Mouse (Mus musculus) spleen, adult 2 months (tissue): ENCODE measurements around the gene Erc2.

Experiments used
- CTCF ChIP-seq: fragments of 200-500 bp; IDR thresholded peaks from 2 replicates; pipeline ENCODE4 v1.5.1; 2011; ENCODE audit warnings: mild to moderate bottlenecking, inconsistent platforms; ENCODE audit not compliant: insufficient read depth, insufficient read length, insufficient replicate concordance; ENCODE audit errors: extremely low read depth
- POLR2A ChIP-seq: fragments of 200-500 bp; IDR thresholded peaks from 2 replicates; pipeline ENCODE4 v1.6.1; 2011; ENCODE audit warnings: low read depth, low read length, inconsistent platforms

DNA sequence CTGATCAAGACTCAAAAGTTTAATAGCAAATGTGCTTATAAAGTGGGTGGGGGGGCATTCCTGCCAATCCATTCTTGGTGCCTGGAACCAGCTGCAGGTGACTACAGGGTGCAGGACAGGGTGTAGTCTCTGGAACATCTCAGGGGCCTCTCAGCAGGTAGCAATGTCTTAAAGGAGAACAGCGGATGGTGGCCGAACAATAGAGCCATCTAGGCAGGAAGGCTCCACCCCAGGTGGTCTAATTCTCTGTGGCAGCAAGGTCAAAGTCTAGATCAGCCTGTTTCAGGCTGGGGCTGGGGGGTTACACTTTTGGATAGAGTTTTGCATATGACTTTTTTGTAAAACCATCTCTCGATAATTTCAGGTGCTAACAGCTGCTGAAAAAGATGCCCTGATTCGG lies 51.9 kb downstream of the Erc2 start:
- no peak for TF ChIP-seq POLR2A
- TF ChIP-seq CTCF, result no peak
